Mouse (Mus musculus): Measurements from ENCODE around the gene Lpp.

The Lpp gene

GRCm38 (mm10) chr16:24895160-24895559 is 501.9 kb downstream of the Lpp start:
- no peak for DNase-seq

- DNase-seq, result no peak
These were observed 504.3 kb downstream of the Lpp start for GRCm38 (mm10) chr16:24897641-24898040.

- no peak for DNase-seq
These were observed 507.0 kb downstream of the Lpp start for GRCm38 (mm10) chr16:24900241-24900796.

GRCm38 (mm10) chr16:24901139-24901859 is 508.0 kb downstream of the Lpp start:
- DNase-seq, result no peak

GRCm38 (mm10) chr16:24902111-24902510 is 508.8 kb downstream of the Lpp start:
- no peak for DNase-seq

- no peak for DNase-seq
These were observed 515.6 kb downstream of the Lpp start for GRCm38 (mm10) chr16:24908926-24909325.

GRCm38 (mm10) chr16:24910321-24910720 is 517.0 kb downstream of the Lpp start:
- DNase-seq, result no peak

- peak; percentile 46 for DNase-seq
These were observed 517.5 kb downstream of the Lpp start for GRCm38 (mm10) chr16:24910834-24911233.

GRCm38 (mm10) chr16:24912381-24912780 is 519.1 kb downstream of the Lpp start:
- DNase-seq, result no peak

- peak; percentile 35 for DNase-seq
These were observed 519.7 kb downstream of the Lpp start for GRCm38 (mm10) chr16:24913021-24913420.

GRCm38 (mm10) chr16:24913641-24914392 is 520.5 kb downstream of the Lpp start:
- DNase-seq, result peak; percentile 54

GRCm38 (mm10) chr16:24914393-24914751 is 521.1 kb downstream of the Lpp start:
- DNase-seq, result no peak

- DNase-seq, result no peak
These were observed 522.2 kb downstream of the Lpp start for GRCm38 (mm10) chr16:24915470-24915869.

GRCm38 (mm10) chr16:24919349-24920012 is 526.2 kb downstream of the Lpp start:
- no peak for DNase-seq

- DNase-seq, result no peak
These were observed 536.8 kb downstream of the Lpp start for GRCm38 (mm10) chr16:24930070-24930469.

- no peak for DNase-seq
These were observed 537.3 kb downstream of the Lpp start for GRCm38 (mm10) chr16:24930621-24931020.

GRCm38 (mm10) chr16:24932816-24933215 is 539.5 kb downstream of the Lpp start:
- no peak for DNase-seq

GRCm38 (mm10) chr16:24933691-24934090 is 540.4 kb downstream of the Lpp start:
- no peak for DNase-seq

GRCm38 (mm10) chr16:24941306-24942160 is 548.2 kb downstream of the Lpp start:
- no peak for DNase-seq

GRCm38 (mm10) chr16:24943486-24944261 is 550.4 kb downstream of the Lpp start:
- DNase-seq, result no peak

GRCm38 (mm10) chr16:24946356-24946755 is 553.0 kb downstream of the Lpp start:
- DNase-seq, result no peak

GRCm38 (mm10) chr16:24947485-24947884 is 554.2 kb downstream of the Lpp start:
- DNase-seq, result no peak
